Mouse (Mus musculus) ES-E14 (cell line): ENCODE results near the gene Tyw5. TPM values are rescaled to one million over a fixed set of nuclear protein-coding genes. Genes with fewer than 3 reads are reported as not detected.

Experiments used
- DNase-seq: peaks from one replicate; pipeline ENCODE4 v3.0.0-alpha.2; 2013; ENCODE audit warnings: low read depth, low spot score
- H3K27ac ChIP-seq: 2 replicates; pipeline ENCODE4 v1.5.1; 2012; ENCODE audit warnings: low read depth, mild to moderate bottlenecking, low read length, moderate library complexity, mixed read lengths; ENCODE audit not compliant: poor library complexity, insufficient read depth, severe bottlenecking
- H3K36me3 ChIP-seq: 2 replicates; pipeline ENCODE4 v1.6.1; 2012; ENCODE audit warnings: mild to moderate bottlenecking, low read length, moderate library complexity, mixed read lengths; ENCODE audit not compliant: control insufficient read depth, poor library complexity, insufficient read depth, severe bottlenecking
- H3K4me1 ChIP-seq, 2 experiments: fragments of 150-350 bp in 1 of 2; sonication (generic) in 1 of 2; 2 replicates each; pipeline ENCODE4 v1.6.1; 2012; ENCODE audit warnings: low read length in 2 of 2, mild to moderate bottlenecking in 1 of 2, mixed read lengths in 1 of 2; ENCODE audit not compliant: control insufficient read depth in 2 of 2, insufficient read depth in 2 of 2, poor library complexity in 1 of 2
- H3K4me3 ChIP-seq, 2 experiments: fragments of 150-350 bp in 1 of 2; sonication (generic) in 1 of 2; 2 replicates each; pipeline ENCODE4 v1.5.1; 2012; ENCODE audit warnings: low read length in 2 of 2, low read depth in 1 of 2, mild to moderate bottlenecking in 1 of 2, mixed read lengths in 1 of 2; ENCODE audit not compliant: insufficient read depth in 1 of 2, poor library complexity in 1 of 2, severe bottlenecking in 1 of 2
- H3K9ac ChIP-seq: 2 replicates; pipeline ENCODE4 v1.6.1; 2012; ENCODE audit warnings: low read depth, mild to moderate bottlenecking, low read length, mixed read lengths; ENCODE audit not compliant: poor library complexity, insufficient read depth, severe bottlenecking
- H3K9me3 ChIP-seq: fragments of 150-350 bp; sonication (generic); 2 replicates; pipeline ENCODE4 v1.6.1; 2012; ENCODE audit warnings: low read depth, mild to moderate bottlenecking, low read length; ENCODE audit not compliant: control insufficient read depth, insufficient read depth
- CHD2 ChIP-seq: IDR thresholded peaks from 2 replicates; pipeline ENCODE4 v1.6.1; 2014; ENCODE audit warnings: mild to moderate bottlenecking, low read depth, low read length, inconsistent platforms
- HCFC1 ChIP-seq: IDR thresholded peaks from 2 replicates; pipeline ENCODE4 v1.6.1; 2012; ENCODE audit warnings: low read length, inconsistent platforms, borderline replicate concordance; ENCODE audit not compliant: insufficient read depth
- MAFK ChIP-seq: IDR thresholded peaks from 2 replicates; pipeline ENCODE4 v1.6.1; 2014; ENCODE audit warnings: mild to moderate bottlenecking, low read depth, low read length, inconsistent platforms; ENCODE audit not compliant: insufficient read depth
- ZC3H11A ChIP-seq: IDR thresholded peaks from 2 replicates; pipeline ENCODE4 v1.6.1; 2012; ENCODE audit warnings: low read depth, mild to moderate bottlenecking, inconsistent platforms, low read length, borderline replicate concordance
- ZNF384 ChIP-seq: IDR thresholded peaks from 2 replicates; pipeline ENCODE4 v1.6.1; 2012; ENCODE audit warnings: low read depth, low read length, inconsistent platforms
- in situ Hi-C, 2 experiments: fragments of 600-800 bp; cut with MboI; formaldehyde crosslinking; loops; one replicate each; pipeline ENCODE4 v1.15.1; 2025; ENCODE audit warnings: low sequenced_read_pairs in 2 of 2, inconsistent platforms in 1 of 2; ENCODE audit not compliant: unreplicated experiment in 2 of 2
- total RNA-seq: library from RNA; depleted of rRNA; stranded (reverse); fragments of 300-350 nt; gene quantifications from 2 replicates; pipeline ENCODE4 v1.2.3, GENCODE M21; 2012

The Tyw5 gene
- total RNA-seq, 1 experiment = 25.5 TPM

DNA sequence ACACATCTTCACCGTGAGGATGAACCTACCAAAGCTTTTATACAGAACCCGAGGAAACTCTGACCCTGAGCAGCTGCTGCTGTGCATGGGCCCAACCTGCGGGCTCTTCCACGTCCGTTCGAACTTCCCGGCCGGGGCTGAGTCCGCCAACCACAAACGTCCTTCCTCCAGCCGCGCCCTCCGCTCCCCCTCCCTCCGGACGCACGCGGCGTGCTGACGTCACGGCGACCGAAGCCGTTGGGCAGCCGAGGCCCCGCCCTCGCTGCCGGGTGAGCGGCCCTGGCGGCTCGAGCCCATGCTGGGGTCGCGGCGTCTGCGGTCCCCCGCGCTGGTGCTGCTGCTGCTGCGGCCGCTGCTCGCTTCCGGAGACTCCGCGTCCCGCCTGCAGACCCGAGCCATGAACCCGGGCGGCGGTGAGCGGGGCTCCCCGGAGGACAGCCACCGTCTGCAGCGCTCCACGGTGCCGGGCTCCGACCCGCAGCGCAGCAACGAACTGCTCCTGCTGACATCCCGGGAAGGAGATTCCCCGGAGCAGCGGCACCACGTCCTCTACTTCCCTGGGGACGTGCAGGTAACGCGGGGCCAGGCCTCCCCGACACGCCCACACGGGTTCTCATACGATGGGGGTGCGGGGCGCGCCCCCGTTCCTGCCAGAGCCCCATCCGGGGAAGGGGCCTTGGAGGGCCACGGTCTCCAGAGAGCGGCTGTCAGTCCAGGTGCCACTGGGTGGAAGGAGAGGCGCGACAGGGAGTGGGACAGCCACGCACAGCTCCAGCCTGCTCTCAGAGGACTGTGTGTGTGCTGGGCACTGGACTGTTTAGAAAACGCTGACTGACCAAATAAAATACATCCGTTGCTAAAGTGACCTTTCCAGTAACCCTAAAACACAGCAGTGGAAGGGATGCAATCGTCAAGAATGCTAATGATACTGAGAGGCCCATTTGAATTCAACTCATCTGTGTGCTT lies 29.2 kb downstream of the Tyw5 start, which contains the start of gene 1700066M21Rik:
Gene 1700066M21Rik, plus strand, starts transcription at position 245 of the 966 bp plus-strand sequence.
- Histone ChIP-seq H3K36me3 (no peaks in the 10 kb centered on the region; the same call in 1 of the 2 replicates), H3K9me3 (no peaks in the 10 kb centered on the region), H3K4me3 (peak within 1 kb of the TSS; percentile 83 to 91), H3K4me1 (peaks cover 0 to 2% of the 10 kb centered on the region in 2 experiments; a peak in 1 of 4 replicates), H3K27ac (no peak within 1 kb of the TSS; the same call in 1 of the 2 replicates), H3K9ac (peak within 1 kb of the TSS; percentile 78)
- no peak for TF ChIP-seq CHD2
- TF ChIP-seq MAFK = no peak
- TF ChIP-seq ZNF384 = no peak
- TF ChIP-seq ZC3H11A = no peak
- TF ChIP-seq HCFC1 = no peak
- in situ Hi-C loops = no loop called here
- DNase-seq = peak; percentile 87

- Histone ChIP-seq H3K36me3 (no peaks in the 10 kb centered on the region; the same call in 1 of the 2 replicates), H3K9ac (peak overlapping the region; percentile 51), H3K4me1 (peaks cover 0 to 2% of the 10 kb centered on the region in 2 experiments; a peak in 1 of 4 replicates), H3K4me3 (peak overlapping the region; percentile 50 to 91), H3K9me3 (no peaks in the 10 kb centered on the region), H3K27ac (no peak overlapping the region; the same call in 1 of the 2 replicates)
- no peak for DNase-seq
- in situ Hi-C loops = no loop called here
- no peak for TF ChIP-seq MAFK
- no peak for TF ChIP-seq ZC3H11A
- TF ChIP-seq HCFC1 = no peak
- TF ChIP-seq CHD2 = no peak
- no peak for TF ChIP-seq ZNF384
These were observed 30.1 kb downstream of the Tyw5 start for GRCm38 (mm10) chr1:57376806-57377205.

DNA sequence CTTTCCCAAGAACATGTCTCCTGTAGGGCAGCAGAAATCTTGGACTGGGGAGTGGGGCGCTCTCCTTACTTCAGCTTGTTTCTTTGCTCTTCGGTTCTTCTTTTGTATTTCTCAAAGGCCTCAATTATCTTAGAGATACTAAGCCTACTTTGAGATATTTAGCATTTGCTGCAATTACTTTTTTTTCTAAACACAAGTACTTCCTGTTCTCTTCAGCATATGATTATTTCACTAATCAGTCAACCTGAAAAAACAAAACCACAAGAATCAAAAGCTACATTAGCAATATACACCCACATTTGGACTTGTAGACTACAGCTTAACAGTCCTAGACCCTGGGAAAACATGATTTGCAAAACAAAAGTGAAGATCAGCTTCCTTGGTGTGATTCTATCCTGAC lies 31.6 kb downstream of the Tyw5 start:
- Histone ChIP-seq H3K4me1 (peaks cover 0 to 2% of the 10 kb centered on the region in 2 experiments; a peak in 1 of 4 replicates), H3K36me3 (no peaks in the 10 kb centered on the region; the same call in 1 of the 2 replicates), H3K27ac (no peak overlapping the region), H3K9me3 (no peaks in the 10 kb centered on the region), H3K4me3 (no peak overlapping the region), H3K9ac (no peak overlapping the region)
- DNase-seq = no peak
- in situ Hi-C loops = no loop called here
- TF ChIP-seq ZNF384 = no peak
- no peak for TF ChIP-seq ZC3H11A
- TF ChIP-seq HCFC1 = no peak
- TF ChIP-seq CHD2 = no peak
- TF ChIP-seq MAFK = no peak

DNA sequence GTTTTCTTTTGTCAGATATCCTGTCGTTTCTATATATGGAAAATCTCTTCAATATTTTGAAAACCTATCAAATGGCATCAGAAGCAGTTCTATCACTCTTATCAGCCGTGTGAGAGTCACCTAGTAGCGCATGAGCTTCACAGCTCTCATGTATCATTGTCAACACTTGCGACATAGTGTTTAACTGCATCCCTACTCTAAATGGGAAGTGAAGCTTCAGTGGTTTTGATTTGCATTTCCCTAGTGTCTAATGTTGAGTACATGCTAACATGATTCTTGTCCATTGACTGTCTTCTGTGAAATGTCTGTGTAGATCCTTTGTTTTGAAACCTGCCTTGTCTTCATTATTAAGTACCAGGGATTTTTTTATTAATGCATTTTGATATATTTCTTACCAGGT lies 36.5 kb downstream of the Tyw5 start:
- TF ChIP-seq ZNF384 (no peak), ZC3H11A (no peak)
- H3K9me3 ChIP-seq = no peaks in the 10 kb centered on the region

More for the DNA sequence above, 36.5 kb downstream of the Tyw5 start:
- no peak overlapping the region for H3K27ac ChIP-seq
- DNase-seq = no peak
- H3K4me1 ChIP-seq = peaks cover 0 to 7% of the 10 kb centered on the region in 2 experiments; a peak in 3 of 4 replicates
- H3K36me3 ChIP-seq = no peaks in the 10 kb centered on the region; the same call in 1 of the 2 replicates
- in situ Hi-C loops = no loop called here
- no peak overlapping the region for H3K4me3 ChIP-seq
- H3K9ac ChIP-seq = no peak overlapping the region
